Mouse (Mus musculus): ENCODE measurements around the gene Hyal2.
A peak's percentile ranks its signal among the peaks of the same experiment; 100 is the strongest.

Gene Hyal2

GRCm38 (mm10) chr9:107615035-107615434 lies 47.3 kb downstream of the Hyal2 start:
- DNase-seq, result peak; percentile 78

GRCm38 (mm10) chr9:107617461-107617860 lies 49.7 kb downstream of the Hyal2 start:
- no peak for DNase-seq

- no peak for DNase-seq
These were observed 50.4 kb downstream of the Hyal2 start for GRCm38 (mm10) chr9:107618098-107618497.

- peak; percentile 28 for DNase-seq
These were observed 51.2 kb downstream of the Hyal2 start for GRCm38 (mm10) chr9:107618778-107619545.

GRCm38 (mm10) chr9:107619546-107619879 lies 51.8 kb downstream of the Hyal2 start:
- no peak for DNase-seq

GRCm38 (mm10) chr9:107620954-107621353 lies 53.2 kb downstream of the Hyal2 start:
- DNase-seq, result no peak

All from retina, postnatal 1 day (tissue).